Comparison of ENCODE assay signal across 8 mouse cellular contexts in genomic region chr5:122283828-122284182, GRCm38 (mm10). TPM values are rescaled to one million over a fixed set of nuclear protein-coding genes. Genes with fewer than 3 reads are reported as not detected.
DNase-seq lines count a peak whose midpoint lies in the region; ATAC-seq and TF ChIP-seq lines count a peak whose summit lies in the region.

No protein-coding gene starts in this region.

- peak; percentile 64 to 83 for DNase-seq in adrenal gland, adult (ENCODE audit: inconsistent age in 2 of 2, low spot score in 1 of 2)
- no peak for DNase-seq in adrenal gland, postnatal 10 days
- DNase-seq in lung, postnatal 0 days (ENCODE audit: low spot score) = no peak
- DNase-seq in lung, postnatal 25 days (ENCODE audit: low spot score) = no peak
- no peak for DNase-seq in right cerebral cortex, postnatal 10 days (ENCODE audit: low spot score in 2 of 2)
- no peak for DNase-seq in layer of hippocampus, adult 2 months (ENCODE audit: low spot score in 2 of 2)

- no peaks in the 10 kb centered on the region for H3K36me3 ChIP-seq in lung, postnatal 0 days (ENCODE audit: insufficient read depth, low read length)
- peaks cover 20% of the 10 kb centered on the region for H3K36me3 ChIP-seq in limb, embryonic 12.5 days
- no peaks in the 10 kb centered on the region for H3K36me3 ChIP-seq in stomach, embryonic 15.5 days

- no peaks in the 10 kb centered on the region for H3K27me3 ChIP-seq in lung, postnatal 0 days (replicated peaks; ENCODE audit: insufficient read depth, low read length)
- H3K27me3 ChIP-seq in limb, embryonic 12.5 days = no peaks in the 10 kb centered on the region
- no peaks in the 10 kb centered on the region for H3K27me3 ChIP-seq in stomach, embryonic 15.5 days (replicated peaks)

- H3K9ac ChIP-seq in lung, postnatal 0 days (replicated peaks; ENCODE audit: low read depth) = no peak overlapping the region
- no peak overlapping the region for H3K9ac ChIP-seq in limb, embryonic 12.5 days (replicated peaks)
- no peak overlapping the region for H3K9ac ChIP-seq in stomach, embryonic 15.5 days

- no peaks in the 10 kb centered on the region for H3K9me3 ChIP-seq in lung, postnatal 0 days (ENCODE audit: low read length)
- H3K9me3 ChIP-seq in limb, embryonic 12.5 days = no peaks in the 10 kb centered on the region
- H3K9me3 ChIP-seq in stomach, embryonic 15.5 days = no peaks in the 10 kb centered on the region

- no peak overlapping the region for H3K27ac ChIP-seq in lung, postnatal 0 days (ENCODE audit: low read length)
- H3K27ac ChIP-seq in limb, embryonic 12.5 days = no peak overlapping the region
- H3K27ac ChIP-seq in stomach, embryonic 15.5 days = no peak overlapping the region
- no peak overlapping the region for H3K27ac ChIP-seq in layer of hippocampus, adult 2 months

- no peak for TF ChIP-seq EP300 in lung, postnatal 0 days (IDR thresholded peaks at IDR 0.05)

- no peak for ATAC-seq in lung, postnatal 0 days
- ATAC-seq in limb, embryonic 12.5 days (ENCODE audit: insufficient number of reproducible peaks, insufficient read depth, low FRiP score, low TSS enrichment, low read depth) = no peak
- ATAC-seq in stomach, embryonic 15.5 days (ENCODE audit: insufficient read depth, low FRiP score, low read depth) = no peak

- WGBS in lung, postnatal 0 days = 19% methylated on average over 2 of the region's 2 CpGs
- 36% methylated on average over 2 of the region's 2 CpGs for WGBS in limb, embryonic 12.5 days
- 16% methylated on average over 2 of the region's 2 CpGs for WGBS in stomach, embryonic 15.5 days

- peaks cover 25% of the 10 kb centered on the region; the same call in 1 of the 2 replicates for H3K4me1 ChIP-seq in lung, postnatal 0 days (ENCODE audit: insufficient read depth, low read depth, low read length)
- H3K4me1 ChIP-seq in limb, embryonic 12.5 days (replicated peaks) = peaks cover 26% of the 10 kb centered on the region
- H3K4me1 ChIP-seq in stomach, embryonic 15.5 days = peaks cover 30% of the 10 kb centered on the region

- no peak for TF ChIP-seq CTCF in lung, postnatal 0 days (IDR thresholded peaks at IDR 0.05)
- TF ChIP-seq CTCF in layer of hippocampus, adult 2 months (conservative IDR thresholded peaks at IDR 0.05) = no peak

- peak overlapping the region; percentile 95 for H3K4me2 ChIP-seq in lung, postnatal 0 days (replicated peaks; ENCODE audit: low read depth, low read length)
- H3K4me2 ChIP-seq in limb, embryonic 12.5 days = peak overlapping the region; percentile 38
- H3K4me2 ChIP-seq in stomach, embryonic 15.5 days = peak overlapping the region; percentile 51

- peak overlapping the region; percentile 97; the same call in 1 of the 2 replicates for H3K4me3 ChIP-seq in lung, postnatal 0 days (ENCODE audit: low read depth, low read length)
- peak overlapping the region; percentile 98 for H3K4me3 ChIP-seq in limb, embryonic 12.5 days (replicated peaks)
- peak overlapping the region; percentile 99 for H3K4me3 ChIP-seq in stomach, embryonic 15.5 days (replicated peaks)
- no peak overlapping the region for H3K4me3 ChIP-seq in layer of hippocampus, adult 2 months

RNA-seq across cellular contexts. Expression of gene Pptc7, which starts 0.4 kb away (rescaled TPM):
- total RNA-seq in adrenal gland, postnatal 10 days (2021) = 10 to 100 TPM; 36.7 to 49.2 TPM
- polyA plus RNA-seq in lung, postnatal 0 days (2015; fragmentation: Nextera tagmentation; extraction: Ambion mirVana) = 12.2 and 12.7 TPM in 2 replicates
- polyA plus RNA-seq in limb, embryonic 12.5 days (2016; fragmentation: Nextera tagmentation; extraction: Ambion mirVana) = 10.1 and 11.4 TPM in 2 replicates
- 10.5 and 10.6 TPM in 2 replicates for polyA plus RNA-seq in stomach, embryonic 15.5 days (2015; fragmentation: Nextera tagmentation; extraction: Ambion mirVana)
- total RNA-seq in layer of hippocampus, adult 2 months (2021) = 10 to 100 TPM; 39.8 to 41.1 TPM

RNA-seq across cellular contexts. Expression of gene Tctn1, which starts 19.5 kb away (rescaled TPM):
- total RNA-seq in adrenal gland, postnatal 10 days (2021) = 10 to 100 TPM; 11.1 to 13.5 TPM
- polyA plus RNA-seq in lung, postnatal 0 days (2015; fragmentation: Nextera tagmentation; extraction: Ambion mirVana) = 4.5 and 5.1 TPM in 2 replicates
- 4.5 and 4.8 TPM in 2 replicates for polyA plus RNA-seq in limb, embryonic 12.5 days (2016; fragmentation: Nextera tagmentation; extraction: Ambion mirVana)
- polyA plus RNA-seq in stomach, embryonic 15.5 days (2015; fragmentation: Nextera tagmentation; extraction: Ambion mirVana) = 4.8 and 5.0 TPM in 2 replicates
- 10 to 100 TPM; 15.2 TPM for total RNA-seq in layer of hippocampus, adult 2 months (2021)

Comparison
In these comparisons a context has a peak if more than half of its experiments do, and no peak if none do; other contexts are left out.
1. DNase-seq: peak in adrenal gland, adult (2 of 2); none in adrenal gland, postnatal 10 days (single experiment), lung, postnatal 0 days (single experiment), lung, postnatal 25 days (single experiment), right cerebral cortex, postnatal 10 days (0 of 2) and layer of hippocampus, adult 2 months (0 of 2).
2. H3K4me2 ChIP-seq: peak in every context shown above with its lines; median percentile 95 in lung, postnatal 0 days; 51 in stomach, embryonic 15.5 days; 38 in limb, embryonic 12.5 days.